In the genomic region with DNA sequence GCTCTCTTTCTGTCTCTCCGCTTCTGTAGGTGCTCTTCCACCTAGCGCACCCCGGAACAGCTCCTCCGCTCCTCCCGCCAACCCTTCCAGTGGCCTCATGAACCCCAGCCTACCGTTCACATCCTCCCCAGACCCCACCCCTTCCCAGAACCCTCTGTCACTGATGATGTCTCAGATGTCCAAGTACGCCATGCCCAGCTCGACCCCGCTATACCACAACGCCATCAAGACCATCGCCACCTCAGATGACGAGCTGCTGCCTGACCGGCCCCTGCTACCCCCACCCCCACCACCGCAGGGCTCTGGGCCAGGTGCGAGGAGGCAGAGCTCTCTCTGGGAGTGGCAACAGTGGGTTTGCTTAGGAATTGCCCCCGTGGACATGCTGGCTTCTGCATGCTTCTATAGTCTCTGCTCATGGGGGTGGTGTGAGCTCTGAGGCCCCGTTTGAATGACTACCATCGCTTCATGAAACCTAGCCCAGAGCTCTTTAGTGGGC, we compare ENCODE assay signal across 24 mouse cellular contexts. TPM values are rescaled to one million over a fixed set of nuclear protein-coding genes. Genes with fewer than 3 reads are reported as not detected.
A peak's percentile ranks its signal among the peaks of the same experiment; 100 is the strongest.
DNase-seq lines count a peak whose midpoint lies in the region; ATAC-seq lines count a peak whose summit lies in the region.
"Had no signal": no experiment of that assay in that cellular context is flagged by ENCODE, and none has a peak within 500 bp of the region (broad histone marks: within the 10 kb centered on the region; RNA-seq: fewer than 3 reads in every experiment).

No protein-coding gene starts in this region.

- H3K9me3 ChIP-seq in heart, embryonic 16.5 days (replicated peaks; ENCODE audit: control insufficient read depth, low read length): no peaks in the 10 kb centered on the region
- H3K9me3 ChIP-seq in heart, embryonic 12.5 days (replicated peaks): no peaks in the 10 kb centered on the region
- H3K9me3 ChIP-seq: embryonic facial prominence, embryonic 12.5 days; heart, embryonic 13.5 days; limb, embryonic 10.5 days; megakaryocyte, embryonic 14.5 days had no signal

- WGBS in heart, embryonic 16.5 days: 78% methylated on average over 18 of the region's 18 CpGs
- WGBS in heart, embryonic 12.5 days: 79% methylated on average over 18 of the region's 18 CpGs

- peaks cover 47% of the 10 kb centered on the region for H3K4me1 ChIP-seq in heart, embryonic 16.5 days (ENCODE audit: control insufficient read depth, insufficient read depth, low read length)
- H3K4me1 ChIP-seq in heart, embryonic 12.5 days (replicated peaks): peaks cover 53% of the 10 kb centered on the region

- H3K36me3 ChIP-seq in heart, embryonic 16.5 days (ENCODE audit: control insufficient read depth, insufficient read depth): peaks cover 23% of the 10 kb centered on the region
- H3K36me3 ChIP-seq in heart, embryonic 12.5 days: peaks cover 59% of the 10 kb centered on the region

- DNase-seq in cerebellum, adult 11 months: peak; percentile 25
- DNase-seq in cerebellum, postnatal 4 days (ENCODE audit: low spot score in 2 of 2): no peak
- peak; percentile 18 for DNase-seq in left cerebral cortex, postnatal 4 days
- no peak for DNase-seq in left cerebral cortex, adult 18-20 months (ENCODE audit: low spot score in 2 of 2)
- peak; percentile 22 to 44 for DNase-seq in cerebellum, postnatal 25 days
- DNase-seq in thymus, postnatal 25 days: no peak
- DNase-seq: kidney, adult 8-10 months; kidney, postnatal 36 days; layer of hippocampus, postnatal 36 days; liver, postnatal 0 days; midbrain, embryonic 14.5 days had no signal

- H3K27me3 ChIP-seq in heart, embryonic 16.5 days (ENCODE audit: control insufficient read depth, insufficient read depth, low read length): no peaks in the 10 kb centered on the region
- no peaks in the 10 kb centered on the region for H3K27me3 ChIP-seq in heart, embryonic 12.5 days (replicated peaks)
- H3K27me3 ChIP-seq: CH12.LX; embryonic facial prominence, embryonic 12.5 days; heart, embryonic 13.5 days had no signal

- no peak for ATAC-seq in heart, embryonic 16.5 days (replicated peaks; ENCODE audit: extremely low read depth, insufficient read depth, low FRiP score)
- no peak for ATAC-seq in heart, embryonic 12.5 days (ENCODE audit: insufficient number of reproducible peaks, low FRiP score)
- ATAC-seq: forebrain, embryonic 16.5 days; liver, postnatal 0 days had no signal

- H3K9ac ChIP-seq in heart, embryonic 16.5 days (ENCODE audit: low read length): 0 out of 2 replicates have a peak overlapping the region, but pooled peaks have one; percentile 7
- no peak overlapping the region for H3K9ac ChIP-seq in heart, embryonic 12.5 days
- H3K9ac ChIP-seq: embryonic facial prominence, embryonic 12.5 days; liver, postnatal 0 days had no signal

- intact Hi-C loops in left cerebral cortex, postnatal 4 days (cut with DNase I): loop anchor here (5.0 kb wide), 1 partner anchor 99 kb away; no protein-coding TSS in a partner anchor

- no peak overlapping the region for H3K4me3 ChIP-seq in heart, embryonic 16.5 days (ENCODE audit: low read length)
- H3K4me3 ChIP-seq in heart, embryonic 12.5 days: no peak overlapping the region
- H3K4me3 ChIP-seq: embryonic facial prominence, embryonic 12.5 days; heart, embryonic 13.5 days; megakaryocyte, embryonic 14.5 days had no signal

- no peak overlapping the region for H3K27ac ChIP-seq in heart, embryonic 16.5 days (ENCODE audit: low read length)
- H3K27ac ChIP-seq in heart, embryonic 12.5 days (ENCODE audit: poor library complexity, severe bottlenecking): no peak overlapping the region
- H3K27ac ChIP-seq: embryonic facial prominence, embryonic 12.5 days; heart, embryonic 13.5 days; limb, embryonic 10.5 days had no signal

- H3K4me2 ChIP-seq in heart, embryonic 16.5 days (ENCODE audit: low read depth, low read length): no peak overlapping the region
- no peak overlapping the region for H3K4me2 ChIP-seq in heart, embryonic 12.5 days
- H3K4me2 ChIP-seq: heart, embryonic 13.5 days had no signal

RNA-seq across cellular contexts. Expression of a gene that starts 25.5 kb away (rescaled TPM):
- polyA plus RNA-seq in heart, embryonic 16.5 days (2015; fragmentation: Nextera tagmentation; extraction: Ambion mirVana): 11.1 and 11.3 TPM in 2 replicates
- 11.3 and 12.3 TPM in 2 replicates for polyA plus RNA-seq in heart, embryonic 12.5 days (2016; fragmentation: Nextera tagmentation; extraction: Ambion mirVana)
- total RNA-seq in left cerebral cortex, postnatal 4 days (2021): 100 to 1,000 TPM; 109 to 113 TPM
- total RNA-seq in left cerebral cortex, adult 18-20 months (2021): 10 to 100 TPM; 59.1 to 62.5 TPM

RNA-seq across cellular contexts. Expression of a gene that starts 53.4 kb away (rescaled TPM):
- 0.50 TPM in 1 of 2 replicates, not detected in the other for polyA plus RNA-seq in heart, embryonic 16.5 days (2015; fragmentation: Nextera tagmentation; extraction: Ambion mirVana)
- 0.42 TPM in 1 of 2 replicates, not detected in the other for polyA plus RNA-seq in heart, embryonic 12.5 days (2016; fragmentation: Nextera tagmentation; extraction: Ambion mirVana)
- total RNA-seq in left cerebral cortex, postnatal 4 days (2021): not detected
- not detected for total RNA-seq in left cerebral cortex, adult 18-20 months (2021)
- total RNA-seq: CH12.LX; granulocyte monocyte progenitor cell, adult 5-6 weeks; layer of hippocampus, postnatal 36 days; liver, adult 2 months; MEL had no signal
- polyA plus RNA-seq: cortical plate, adult 2 months; forebrain, embryonic 16.5 days; heart, embryonic 13.5 days; limb, embryonic 10.5 days; liver, adult 2 months; liver, postnatal 0 days; midbrain, embryonic 14.5 days; neural tube, embryonic 14.5 days had no signal

RNA-seq across cellular contexts. Expression of a gene that starts 53.5 kb away (rescaled TPM):
- 0.17 and 0.35 TPM in 2 replicates for polyA plus RNA-seq in heart, embryonic 16.5 days (2015; fragmentation: Nextera tagmentation; extraction: Ambion mirVana)
- not detected in 2 replicates for polyA plus RNA-seq in heart, embryonic 12.5 days (2016; fragmentation: Nextera tagmentation; extraction: Ambion mirVana)
- total RNA-seq in left cerebral cortex, postnatal 4 days (2021): not detected
- total RNA-seq in left cerebral cortex, adult 18-20 months (2021): not detected
- total RNA-seq: granulocyte monocyte progenitor cell, adult 5-6 weeks; layer of hippocampus, postnatal 36 days; MEL had no signal
- polyA plus RNA-seq: forebrain, embryonic 16.5 days; heart, embryonic 13.5 days; limb, embryonic 10.5 days; midbrain, embryonic 14.5 days; neural tube, embryonic 14.5 days had no signal

Comparison
In these comparisons a context has a peak if more than half of its experiments do, and no peak if none do; other contexts are left out.
1. DNase-seq: peak in cerebellum, adult 11 months (single experiment), left cerebral cortex, postnatal 4 days (single experiment) and cerebellum, postnatal 25 days (2 of 2); none in cerebellum, postnatal 4 days (0 of 2), left cerebral cortex, adult 18-20 months (0 of 2) and thymus, postnatal 25 days (single experiment).